Mouse (Mus musculus) layer of hippocampus, adult 6 months (tissue): Measurements from ENCODE around the gene C1ql3. TPM values are rescaled to one million over a fixed set of nuclear protein-coding genes. Genes with fewer than 3 reads are reported as not detected.

Experiments used
- long read RNA-seq, 2 experiments: library from polyadenylated mRNA; unstranded; transcript quantifications; one replicate each; pipeline ENCODE4 v2.0.0; 2019 to 2020
- polyA plus RNA-seq: library from polyadenylated mRNA; unstranded; fragments of <200 nt; fragmentation: Nextera tagmentation; gene quantifications from 2 replicates; pipeline ENCODE4 v1.2.3, GENCODE M21; 2021

Gene C1ql3
- 28.5 and 33.9 TPM in 2 replicates for polyA plus RNA-seq
- long read RNA-seq, experiment 1, partial matches to known transcripts = 0 of 20 reads
- long read RNA-seq, experiment 1, other reads (novel, unspliced or antisense) = 16 of 20 reads
- long read RNA-seq, experiment 2, transcript C1ql3-201 (2 exons, 2,535 nt) = major isoform, 8 of 12 reads
- long read RNA-seq, experiment 2, partial matches to known transcripts = 0 of 12 reads
- long read RNA-seq, experiment 2, other reads (novel, unspliced or antisense) = 4 of 12 reads

GRCm38 (mm10) chr2:13011472-13011871 lies at the start of gene C1ql3:
Gene C1ql3 (minus strand): TSS chr2:13011806.

Other genes starting within 250 kb of the C1ql3 start
- gene Pter, start 87.8 kb downstream of the C1ql3 start, polyA plus RNA-seq = 12.2 and 12.3 TPM in 2 replicates